Mouse (Mus musculus) small intestine, adult 2 months (tissue): ENCODE data around the gene Wdr6.

ENCODE experiments used
- CTCF ChIP-seq: fragments of 200-500 bp; IDR thresholded peaks from 2 replicates; pipeline ENCODE4 v1.5.1; 2012; ENCODE audit warnings: low read depth, mild to moderate bottlenecking, control low read depth, inconsistent platforms, low read length, moderate library complexity, mixed read lengths; ENCODE audit not compliant: insufficient replicate concordance, insufficient read length; ENCODE audit errors: extremely low read depth
- POLR2A ChIP-seq: fragments of 200-500 bp; IDR thresholded peaks from 2 replicates; pipeline ENCODE4 v1.6.1; 2012; ENCODE audit warnings: low read depth, mild to moderate bottlenecking, control low read depth, inconsistent platforms, low read length, moderate library complexity

DNA sequence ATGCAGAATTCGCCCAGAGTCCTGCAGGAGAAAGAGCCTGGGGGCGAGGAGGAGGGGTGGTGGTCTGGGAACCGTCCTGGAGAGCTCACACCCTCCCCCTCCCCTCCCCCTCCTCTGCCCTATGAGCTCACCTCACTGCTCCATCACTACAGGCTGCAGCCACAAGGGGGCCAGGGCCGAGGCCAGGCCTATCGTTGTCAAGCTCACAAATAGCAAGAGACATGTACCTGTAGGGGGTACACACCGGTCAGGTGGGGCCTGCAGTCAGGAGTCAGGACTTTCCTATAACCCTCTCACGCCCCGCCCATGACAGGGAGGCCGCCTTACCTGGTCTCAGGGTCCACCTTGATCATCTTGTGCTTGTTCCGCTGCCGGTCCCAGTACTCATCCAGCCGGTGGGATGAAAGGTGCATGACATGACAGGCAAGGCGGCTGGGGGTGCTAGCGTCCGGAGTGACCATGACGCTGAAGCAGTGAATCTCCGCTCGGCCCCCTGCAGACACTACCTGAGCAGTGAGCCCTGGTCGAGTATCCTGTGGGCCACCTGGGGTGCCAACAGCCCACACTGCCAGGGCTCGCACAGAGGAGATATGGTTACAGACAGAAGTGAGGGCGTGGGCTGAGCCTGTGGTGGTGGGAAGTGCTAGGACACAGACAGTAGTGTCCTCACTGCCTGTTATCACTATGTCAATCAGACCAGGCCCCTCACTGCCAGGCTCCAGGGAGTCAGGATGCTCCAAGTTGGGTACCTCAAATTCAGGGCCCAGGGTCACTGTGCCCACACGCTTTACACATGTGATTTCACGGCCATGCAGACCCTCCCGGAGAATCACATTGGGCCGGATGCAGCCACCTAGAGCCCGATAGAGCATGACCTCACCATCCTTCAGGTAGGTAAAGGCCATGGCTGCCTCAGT lies 4.5 kb downstream of the Wdr6 start:
- TF ChIP-seq POLR2A (no peak), CTCF (peak; percentile 54; the same call in 1 of the 2 replicates)
